Mouse (Mus musculus) hindbrain, embryonic 10.5 days (tissue): ENCODE measurements around the gene Nckap5. TPM values are rescaled to one million over a fixed set of nuclear protein-coding genes. Genes with fewer than 3 reads are reported as not detected.
A peak's percentile ranks its signal among the peaks of the same experiment; 100 is the strongest.

Experiments used
- DNase-seq: peaks from one replicate; pipeline ENCODE4 v3.0.0-alpha.2; 2017; ENCODE audit warnings: low spot score
- H3K27ac ChIP-seq: fragments of 300-500 bp; sonication (generic); 2 replicates; pipeline ENCODE4 v1.5.1; 2016; ENCODE audit warnings: mild to moderate bottlenecking, moderate library complexity
- H3K27me3 ChIP-seq: fragments of 300-500 bp; sonication (generic); 2 replicates; pipeline ENCODE4 v1.6.1; 2016; ENCODE audit warnings: mild to moderate bottlenecking; ENCODE audit not compliant: poor library complexity, insufficient read depth, severe bottlenecking
- H3K36me3 ChIP-seq: fragments of 300-500 bp; sonication (generic); 2 replicates; pipeline ENCODE4 v1.6.1; 2016; ENCODE audit warnings: mild to moderate bottlenecking, moderate library complexity
- H3K4me1 ChIP-seq: fragments of 300-500 bp; sonication (generic); replicated peaks from 2 replicates; pipeline ENCODE4 v1.6.1; 2016; ENCODE audit warnings: mild to moderate bottlenecking
- H3K4me3 ChIP-seq: fragments of 300-500 bp; sonication (generic); 2 replicates; pipeline ENCODE4 v1.5.1; 2016; ENCODE audit warnings: mild to moderate bottlenecking, moderate library complexity
- H3K9me3 ChIP-seq: fragments of 300-500 bp; sonication (generic); 2 replicates; pipeline ENCODE4 v1.6.1; 2016; ENCODE audit warnings: mild to moderate bottlenecking, moderate library complexity
- WGBS: fragments of 180-500 bp; shearing (Covaris S2); methylation state at CpG from one replicate; pipeline ENCODE4 v1.1.7; 2016; 5-methylcytosine and 5-hydroxymethylcytosine counted together
- polyA plus RNA-seq: library from polyadenylated mRNA; unstranded; fragments of >200 nt; fragmentation: Nextera tagmentation; extraction: Ambion mirVana; gene quantifications from 2 replicates; pipeline ENCODE4 v1.2.1, GENCODE M21; 2016

Gene Nckap5
- polyA plus RNA-seq, 1 experiment from 2014 or later = 20.8 TPM

- Histone ChIP-seq H3K4me1 (peaks cover 24% of the 10 kb centered on the region), H3K27ac (peak overlapping the region; percentile 67), H3K4me3 (no peak overlapping the region), H3K27me3 (no peaks in the 10 kb centered on the region), H3K36me3 (no peaks in the 10 kb centered on the region), H3K9me3 (no peaks in the 10 kb centered on the region)
- WGBS = 20% methylated on average over 2 of the region's 2 CpGs
- DNase-seq = no peak
Observed at GRCm38 (mm10) chr1:126168131-126168530, 662.5 kb downstream of the Nckap5 start.

- Histone ChIP-seq H3K9me3 (no peaks in the 10 kb centered on the region), H3K27me3 (no peaks in the 10 kb centered on the region), H3K27ac (peak overlapping the region; percentile 67), H3K4me3 (no peak overlapping the region), H3K4me1 (peaks cover 24% of the 10 kb centered on the region), H3K36me3 (no peaks in the 10 kb centered on the region)
- WGBS = 70% methylated on average over 7 of the region's 7 CpGs
- DNase-seq = no peak
Observed at GRCm38 (mm10) chr1:126167546-126167945, 663.1 kb downstream of the Nckap5 start.

GRCm38 (mm10) chr1:126159287-126159686 is 671.3 kb downstream of the Nckap5 start:
- Histone ChIP-seq H3K4me3 (no peak overlapping the region), H3K36me3 (no peaks in the 10 kb centered on the region), H3K4me1 (no peaks in the 10 kb centered on the region), H3K27ac (no peak overlapping the region), H3K27me3 (no peaks in the 10 kb centered on the region), H3K9me3 (no peaks in the 10 kb centered on the region)
- no peak for DNase-seq
- 90% methylated on average over 6 of the region's 6 CpGs for WGBS

GRCm38 (mm10) chr1:126155816-126156215 is 674.8 kb downstream of the Nckap5 start:
- H3K4me1 ChIP-seq = no peaks in the 10 kb centered on the region
- DNase-seq = no peak
- no peak overlapping the region for H3K27ac ChIP-seq
- no peak overlapping the region for H3K4me3 ChIP-seq
- WGBS = 85% methylated on average over 5 of the region's 5 CpGs
- H3K36me3 ChIP-seq = no peaks in the 10 kb centered on the region
- H3K9me3 ChIP-seq = no peaks in the 10 kb centered on the region
- H3K27me3 ChIP-seq = no peaks in the 10 kb centered on the region

- DNase-seq = no peak
- no peaks in the 10 kb centered on the region for H3K9me3 ChIP-seq
- no peaks in the 10 kb centered on the region for H3K27me3 ChIP-seq
- no peaks in the 10 kb centered on the region for H3K4me1 ChIP-seq
- no peak overlapping the region for H3K4me3 ChIP-seq
- H3K27ac ChIP-seq = no peak overlapping the region
- 89% methylated on average over 6 of the region's 6 CpGs for WGBS
- H3K36me3 ChIP-seq = no peaks in the 10 kb centered on the region
Observed at GRCm38 (mm10) chr1:126153516-126154234, 676.9 kb downstream of the Nckap5 start.

GRCm38 (mm10) chr1:126152217-126152616 is 678.4 kb downstream of the Nckap5 start:
- 85% methylated on average over 6 of the region's 6 CpGs for WGBS
- Histone ChIP-seq H3K27ac (no peak overlapping the region), H3K27me3 (no peaks in the 10 kb centered on the region), H3K4me1 (no peaks in the 10 kb centered on the region), H3K9me3 (no peaks in the 10 kb centered on the region), H3K36me3 (no peaks in the 10 kb centered on the region), H3K4me3 (no peak overlapping the region)
- DNase-seq = no peak

- Histone ChIP-seq H3K9me3 (no peaks in the 10 kb centered on the region), H3K27ac (no peak overlapping the region), H3K36me3 (no peaks in the 10 kb centered on the region), H3K4me1 (no peaks in the 10 kb centered on the region), H3K4me3 (no peak overlapping the region), H3K27me3 (no peaks in the 10 kb centered on the region)
- no peak for DNase-seq
Observed at GRCm38 (mm10) chr1:126149966-126150365, 680.6 kb downstream of the Nckap5 start.

- H3K27me3 ChIP-seq = no peaks in the 10 kb centered on the region
- H3K36me3 ChIP-seq = no peaks in the 10 kb centered on the region
- 94% methylated on average over 3 of the region's 3 CpGs for WGBS
- no peak for DNase-seq
- no peaks in the 10 kb centered on the region for H3K4me1 ChIP-seq
- H3K27ac ChIP-seq = no peak overlapping the region
- no peaks in the 10 kb centered on the region for H3K9me3 ChIP-seq
- H3K4me3 ChIP-seq = no peak overlapping the region
Observed at GRCm38 (mm10) chr1:126135717-126136116, 694.9 kb downstream of the Nckap5 start.

- Histone ChIP-seq H3K4me3 (no peak overlapping the region), H3K27me3 (no peaks in the 10 kb centered on the region), H3K36me3 (no peaks in the 10 kb centered on the region), H3K4me1 (no peaks in the 10 kb centered on the region), H3K27ac (no peak overlapping the region), H3K9me3 (no peaks in the 10 kb centered on the region)
- DNase-seq = no peak
- WGBS = 92% methylated on average over 2 of the region's 2 CpGs
Observed at GRCm38 (mm10) chr1:126132316-126132715, 698.3 kb downstream of the Nckap5 start.

- no peaks in the 10 kb centered on the region for H3K9me3 ChIP-seq
- H3K4me1 ChIP-seq = no peaks in the 10 kb centered on the region
- no peaks in the 10 kb centered on the region for H3K27me3 ChIP-seq
- H3K27ac ChIP-seq = no peak overlapping the region
- 34% methylated on average over 1 of the region's 1 CpGs for WGBS
- H3K4me3 ChIP-seq = no peak overlapping the region
- no peak for DNase-seq
- no peaks in the 10 kb centered on the region for H3K36me3 ChIP-seq
Observed at GRCm38 (mm10) chr1:126129129-126129528, 701.5 kb downstream of the Nckap5 start.

- H3K36me3 ChIP-seq = no peaks in the 10 kb centered on the region
- no peaks in the 10 kb centered on the region for H3K27me3 ChIP-seq
- H3K9me3 ChIP-seq = no peaks in the 10 kb centered on the region
- H3K27ac ChIP-seq = no peak overlapping the region
- WGBS = 79% methylated on average over 5 of the region's 5 CpGs
- DNase-seq = no peak
- H3K4me3 ChIP-seq = no peak overlapping the region
- H3K4me1 ChIP-seq = no peaks in the 10 kb centered on the region
Observed at GRCm38 (mm10) chr1:126123111-126123510, 707.5 kb downstream of the Nckap5 start.

GRCm38 (mm10) chr1:126120506-126120905 is 710.1 kb downstream of the Nckap5 start:
- no peak for DNase-seq
- no peaks in the 10 kb centered on the region for H3K9me3 ChIP-seq
- H3K27me3 ChIP-seq = no peaks in the 10 kb centered on the region
- no peak overlapping the region for H3K4me3 ChIP-seq
- 55% methylated on average over 8 of the region's 8 CpGs for WGBS
- no peak overlapping the region for H3K27ac ChIP-seq
- H3K4me1 ChIP-seq = no peaks in the 10 kb centered on the region
- no peaks in the 10 kb centered on the region for H3K36me3 ChIP-seq

- Histone ChIP-seq H3K4me1 (no peaks in the 10 kb centered on the region), H3K36me3 (no peaks in the 10 kb centered on the region), H3K27me3 (no peaks in the 10 kb centered on the region), H3K9me3 (no peaks in the 10 kb centered on the region), H3K4me3 (no peak overlapping the region), H3K27ac (no peak overlapping the region)
- 79% methylated on average over 3 of the region's 3 CpGs for WGBS
- DNase-seq = no peak
Observed at GRCm38 (mm10) chr1:126116034-126116433, 714.6 kb downstream of the Nckap5 start.
